Mouse (Mus musculus) T-helper 17 cell (primary cell): ENCODE measurements around the gene Gsg1.

Experiments used
- in situ Hi-C, 2 experiments: fragments of 300-600 bp; cut with MboI, MseI; formaldehyde crosslinking; loops; 1 replicate in 1 of 2; 2 replicates in 1 of 2; pipeline ENCODE4 v1.15.1; 2025; ENCODE audit warnings: high pct_unique_total_duplicates in 2 of 2

Gsg1 gene

DNA sequence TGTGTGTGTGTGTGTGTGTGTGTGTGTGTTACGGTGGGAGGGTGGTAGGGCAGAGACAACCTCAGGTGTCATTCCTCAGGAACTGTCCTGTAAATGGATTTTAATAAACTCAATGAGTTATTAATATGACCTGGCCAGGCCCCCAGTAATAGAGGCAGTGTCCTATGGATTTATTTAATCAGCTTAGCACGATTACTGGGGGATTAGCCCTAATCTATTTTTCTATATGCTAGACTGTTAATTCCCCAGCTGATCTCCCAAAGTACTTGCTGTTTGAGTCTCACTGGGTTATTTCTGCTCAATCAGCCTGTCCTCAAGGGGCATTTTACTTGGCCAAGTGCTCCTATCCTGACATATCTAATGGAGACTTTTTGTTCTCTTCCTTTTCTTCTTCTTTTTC lies 41.5 kb downstream of the Gsg1 start:
- in situ Hi-C loops: no loop called here

DNA sequence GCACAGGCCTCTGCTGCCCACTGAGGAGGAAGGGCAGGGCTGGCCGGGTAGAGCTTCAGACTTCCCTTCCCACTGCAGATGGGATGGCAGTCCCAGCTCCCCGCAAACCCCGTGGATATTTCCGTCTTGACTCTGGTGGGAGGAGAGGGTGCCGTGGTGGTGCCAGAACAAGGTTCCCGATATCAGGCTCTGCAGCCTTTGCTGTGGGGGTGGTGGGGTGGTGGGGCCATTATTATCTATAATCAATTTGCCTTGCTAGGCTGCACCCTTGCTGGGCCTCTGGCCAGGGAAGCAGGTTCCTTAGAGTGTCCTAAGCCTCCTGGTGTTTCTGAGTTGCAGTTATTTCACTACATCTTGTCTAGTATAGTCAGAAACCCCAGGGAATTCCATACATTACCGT lies 43.0 kb downstream of the Gsg1 start:
- in situ Hi-C loops: no loop called here

DNA sequence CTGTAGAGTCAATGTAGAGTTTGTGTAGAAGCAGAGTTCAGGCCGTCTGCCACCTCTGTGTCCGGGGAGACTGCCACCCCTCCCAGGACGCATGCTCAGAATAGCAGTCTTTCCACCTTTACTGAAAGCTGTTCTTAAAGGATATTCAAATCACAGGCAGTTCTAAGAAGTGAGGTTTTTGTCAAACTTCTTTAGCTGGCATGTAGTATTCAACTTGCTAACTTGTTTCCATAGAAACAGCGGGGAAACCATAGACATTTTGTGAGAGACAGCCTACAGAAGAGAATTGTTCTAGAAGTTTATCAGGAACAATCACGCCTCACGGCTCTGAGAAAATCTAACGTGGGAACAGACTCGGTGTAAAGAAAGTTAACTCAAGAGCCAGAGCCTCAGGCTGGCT lies 47.2 kb downstream of the Gsg1 start:
- in situ Hi-C loops: no loop called here

DNA sequence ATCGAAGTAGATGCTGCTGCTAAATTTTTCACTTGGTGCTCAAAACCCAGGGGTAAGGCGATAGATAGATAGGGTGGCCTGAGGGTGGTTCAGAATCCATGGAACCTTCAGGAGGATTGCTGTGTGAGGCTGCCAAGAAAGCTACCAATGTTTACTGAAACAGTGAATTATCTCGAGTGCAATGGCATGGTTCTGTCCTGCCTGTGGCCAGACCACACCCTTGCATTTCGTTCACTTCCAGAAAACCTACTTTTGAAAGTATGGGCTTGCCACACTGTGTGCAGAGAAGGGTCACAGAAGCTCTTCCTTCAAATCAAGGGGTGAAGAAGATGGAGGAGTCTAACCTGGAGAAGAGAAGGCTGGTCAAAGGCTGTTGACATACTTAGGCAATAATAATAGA lies 48.3 kb downstream of the Gsg1 start:
- in situ Hi-C loops: no loop called here

DNA sequence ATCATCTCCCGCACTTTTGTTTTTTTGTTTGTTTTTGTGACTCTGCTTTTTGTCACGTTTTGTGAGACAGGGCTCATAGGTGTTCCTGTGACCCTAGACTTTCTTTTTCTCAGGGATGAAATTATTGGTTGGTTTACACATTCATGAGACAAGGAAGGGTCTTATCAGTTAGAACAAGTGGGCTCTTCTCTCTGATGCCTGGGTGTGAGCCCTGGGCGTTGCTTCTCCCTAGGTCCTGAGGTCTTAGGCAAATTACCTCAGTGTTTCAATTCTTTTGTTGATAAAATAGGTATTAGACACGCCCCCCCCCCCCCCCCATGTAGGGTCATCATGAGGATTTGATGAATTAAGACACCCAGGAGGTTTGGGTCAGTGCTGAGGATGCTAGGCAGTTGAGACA lies 49.3 kb downstream of the Gsg1 start:
- in situ Hi-C loops: no loop called here

DNA sequence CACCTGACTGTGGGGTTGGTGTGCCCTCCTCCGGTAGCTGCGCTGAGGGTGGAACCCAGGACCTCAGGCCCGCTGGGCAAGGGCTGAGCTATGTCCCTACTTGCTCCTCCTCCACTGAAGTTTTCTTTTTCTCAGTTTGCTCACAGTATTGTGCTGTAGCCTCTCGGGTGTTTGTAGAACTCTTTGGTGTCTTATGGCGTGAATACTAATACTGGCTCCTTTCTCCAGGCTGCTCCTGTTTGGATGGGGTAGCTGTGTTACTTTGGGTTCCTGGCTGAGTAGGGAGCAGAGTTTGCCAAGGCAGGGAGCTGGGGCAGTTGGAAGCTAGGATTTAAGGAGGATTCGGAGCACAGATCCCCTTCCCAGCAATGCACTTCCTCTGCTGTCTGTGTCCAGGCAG lies 50.4 kb downstream of the Gsg1 start:
- in situ Hi-C loops: no loop called here

DNA sequence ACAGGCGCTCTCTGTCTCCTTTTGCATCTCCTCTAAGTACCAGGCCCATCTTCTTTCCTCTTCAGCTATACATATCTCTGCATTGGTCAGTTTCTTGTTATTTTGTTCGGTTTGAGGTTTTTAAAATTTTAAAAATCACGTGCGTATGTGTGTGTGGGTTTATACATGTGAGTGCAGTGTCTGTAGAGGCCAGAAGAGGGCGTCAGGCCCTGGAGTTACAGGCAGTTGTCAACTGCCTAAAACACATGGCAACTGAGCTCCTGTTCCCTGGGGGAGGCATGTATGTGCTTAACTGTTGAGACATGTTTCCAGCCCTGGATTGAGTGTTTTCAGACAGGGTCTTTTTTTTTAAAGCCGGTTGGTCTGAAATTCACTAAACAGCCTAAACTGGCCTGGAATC lies 51.5 kb downstream of the Gsg1 start:
- in situ Hi-C loops: no loop called here

DNA sequence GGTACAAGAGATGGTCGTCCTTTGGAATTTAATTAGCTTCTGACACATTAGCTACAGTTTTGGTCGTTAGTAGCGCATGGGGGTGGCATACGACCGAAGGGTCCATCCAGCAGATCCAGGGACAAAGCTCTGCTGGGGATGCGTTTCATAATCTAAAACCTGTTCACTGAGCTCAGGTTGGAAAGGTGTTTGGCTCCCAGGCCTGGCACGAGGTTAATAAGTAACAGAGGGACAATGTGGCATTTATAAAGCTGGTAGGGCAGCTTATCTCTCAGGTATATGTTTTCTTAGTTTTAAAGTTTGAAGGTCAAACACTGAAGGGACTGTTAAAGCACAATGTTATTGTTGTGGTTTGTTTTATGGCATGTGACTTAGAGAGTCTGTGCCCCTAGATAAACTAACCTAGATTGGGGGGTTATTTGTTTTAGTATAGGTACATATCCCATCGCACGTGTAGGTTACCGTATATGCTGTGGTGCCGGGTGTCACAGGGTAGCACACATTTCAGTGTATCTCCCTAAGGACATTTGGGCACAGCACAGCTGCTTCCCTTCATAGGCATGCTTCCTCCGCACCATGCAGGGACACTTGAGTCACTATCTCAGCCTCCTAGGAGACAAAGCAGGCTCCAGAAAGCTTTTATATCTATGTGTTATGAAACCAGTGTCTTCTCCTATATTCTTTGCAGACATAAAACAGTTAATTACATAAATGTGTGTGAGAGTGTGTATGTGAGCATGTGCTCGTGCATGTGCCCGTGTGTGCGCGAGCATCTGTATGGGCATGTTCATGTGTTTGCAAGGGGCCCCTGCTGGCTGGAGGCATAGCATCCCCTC lies 53.8 kb downstream of the Gsg1 start:
- in situ Hi-C loops: no loop called here

DNA sequence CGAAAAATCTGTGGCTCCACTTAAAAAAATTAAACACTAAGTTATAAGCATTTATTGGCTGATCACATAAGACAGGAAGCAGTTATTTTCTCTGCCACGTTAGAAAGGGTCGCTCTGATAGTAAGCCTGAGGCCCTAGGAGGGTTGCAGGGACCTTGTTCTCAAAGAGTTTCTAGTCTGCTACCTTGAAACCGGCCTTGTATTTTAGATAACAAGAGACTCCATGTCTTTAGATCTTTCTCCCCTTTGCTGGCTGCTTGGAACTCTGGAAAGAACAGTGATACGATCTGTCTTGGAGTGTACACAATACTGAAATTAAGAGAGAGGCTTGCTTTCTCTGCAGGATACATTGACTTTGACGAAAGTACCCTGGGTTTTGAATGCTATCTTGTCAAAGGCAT lies 55.4 kb downstream of the Gsg1 start:
- in situ Hi-C loops: no loop called here

DNA sequence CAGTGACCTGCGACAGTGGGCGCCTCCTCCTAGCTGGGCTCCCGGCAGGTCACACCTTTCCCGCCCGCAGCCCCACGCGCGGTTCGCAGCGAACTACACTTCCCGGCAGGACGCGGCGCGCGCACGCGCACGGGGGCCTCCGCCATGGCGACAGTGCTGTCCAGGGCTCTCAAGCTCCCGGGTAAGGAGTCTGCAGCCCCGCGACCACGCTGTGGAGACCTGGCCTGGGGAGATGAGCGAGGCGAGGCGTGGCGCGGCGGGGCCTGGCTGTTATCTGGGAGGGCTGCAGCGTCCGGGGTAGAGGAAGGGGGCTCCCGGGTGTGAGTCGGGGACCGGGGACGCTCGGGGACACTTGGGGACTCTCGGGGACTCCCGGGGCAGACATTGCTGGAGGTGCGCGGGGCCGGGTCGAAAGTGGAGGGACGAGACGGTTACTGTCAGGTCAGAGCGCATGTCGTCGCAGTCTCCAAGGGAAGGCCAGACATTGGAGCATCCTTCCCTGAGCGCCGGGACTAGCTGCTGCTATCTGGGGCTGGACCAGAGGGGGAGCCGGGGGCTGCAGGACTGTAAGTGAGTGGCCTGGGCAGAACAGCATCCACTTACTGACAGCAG lies 56.1 kb downstream of the Gsg1 start, which contains the start of the genes Fam234b and Hebp1:
Gene Fam234b, plus strand, starts transcription at position 57 of the 612 bp plus-strand sequence.
Gene Hebp1, minus strand, starts transcription at position 102 of the 612 bp plus-strand sequence.
- in situ Hi-C loops: no loop called here

DNA sequence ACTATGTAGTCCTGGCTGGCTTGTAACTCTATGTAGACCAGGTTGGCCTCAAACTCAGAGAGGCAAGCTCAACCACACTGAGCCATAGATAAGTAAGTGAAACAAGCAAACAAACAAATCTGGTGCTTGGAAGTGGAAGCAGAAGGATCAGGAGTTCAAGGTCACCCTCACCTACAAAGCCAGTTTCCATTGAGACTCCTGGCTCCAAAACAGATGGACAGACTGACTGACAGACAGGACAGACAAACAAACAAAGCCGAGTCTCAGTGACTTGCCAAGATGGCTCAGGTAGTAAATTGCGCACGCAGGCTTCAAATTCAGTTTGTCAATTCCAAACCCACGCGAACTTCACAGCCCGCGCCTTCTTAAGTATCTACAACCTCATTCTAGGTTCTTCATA lies 56.7 kb downstream of the Gsg1 start:
- in situ Hi-C loops: no loop called here

DNA sequence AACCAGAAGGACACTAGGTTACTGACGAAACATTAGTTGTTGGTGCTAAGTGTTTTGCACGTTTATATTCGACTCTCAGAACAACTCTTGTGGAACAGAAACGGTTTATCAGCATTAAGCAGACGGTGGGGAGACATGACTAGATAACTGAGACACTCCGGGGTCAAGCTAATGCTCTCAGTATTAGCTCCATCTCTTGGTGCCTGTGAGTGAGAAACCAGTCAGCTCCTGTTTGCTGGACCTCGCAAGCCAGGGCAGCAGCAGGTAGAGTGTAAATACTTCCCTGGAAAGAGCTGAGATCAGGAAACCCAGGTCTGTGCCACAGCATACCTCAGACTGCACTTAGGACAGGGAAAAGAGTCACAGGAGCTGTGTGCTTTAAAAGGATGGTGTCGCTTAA lies 57.4 kb downstream of the Gsg1 start:
- in situ Hi-C loops: no loop called here

DNA sequence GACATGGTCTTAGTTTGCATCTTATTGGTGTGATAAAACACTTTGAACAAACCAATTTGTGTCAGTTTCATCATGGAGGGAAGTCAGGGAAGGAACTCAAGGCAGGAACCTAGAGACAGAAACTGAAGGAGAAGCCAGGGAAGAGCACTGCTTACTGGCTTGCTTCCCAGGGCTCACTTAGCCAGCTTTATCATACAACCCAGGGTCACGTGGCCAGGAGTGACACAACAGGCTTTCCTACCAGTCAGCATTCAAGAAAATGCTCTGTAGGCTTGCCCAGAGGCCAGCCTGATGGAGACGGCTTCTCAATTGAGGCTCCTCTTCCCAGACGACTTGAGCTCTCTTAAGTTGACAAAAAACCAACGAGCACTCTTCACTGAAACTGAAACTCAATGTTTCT lies 59.2 kb downstream of the Gsg1 start:
- in situ Hi-C loops: no loop called here

DNA sequence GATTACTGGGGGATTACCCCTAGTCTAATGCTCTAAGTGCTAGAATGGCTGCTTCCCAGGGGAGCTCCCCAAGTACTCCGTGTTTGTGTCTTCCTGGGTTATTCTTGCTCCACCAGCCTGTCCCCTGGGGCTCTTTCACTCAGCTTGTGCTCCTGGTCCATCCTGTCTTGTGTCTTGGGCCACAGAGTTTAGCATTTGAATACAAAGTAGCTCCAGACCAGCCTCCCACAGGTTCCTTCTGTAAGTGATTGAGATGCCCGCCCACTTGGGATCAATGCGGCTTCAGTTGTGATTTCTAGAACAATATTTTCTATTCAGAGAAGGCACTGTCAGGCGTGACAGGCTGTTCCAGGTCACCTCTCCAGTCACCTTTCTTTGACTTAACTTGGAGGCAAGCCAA lies 60.4 kb downstream of the Gsg1 start:
- in situ Hi-C loops: no loop called here

DNA sequence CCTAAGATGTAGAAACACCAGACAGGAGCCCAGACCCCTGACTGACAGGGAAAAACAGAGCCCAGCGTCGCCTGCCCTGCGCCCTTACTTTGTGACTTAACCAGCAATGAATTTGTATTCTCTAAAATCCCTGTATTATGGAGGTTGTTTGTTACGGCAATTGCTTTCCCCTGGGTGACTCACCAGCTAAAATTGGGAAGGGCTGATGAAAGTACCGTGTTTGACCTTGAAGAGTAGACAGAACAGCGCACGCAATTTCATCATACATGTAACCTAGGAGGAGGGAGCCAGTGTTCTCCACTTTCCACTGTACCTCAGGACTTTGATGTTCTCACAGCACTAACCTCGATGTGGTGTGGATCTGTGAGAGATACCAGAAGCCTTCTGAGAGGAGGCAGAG lies 61.2 kb downstream of the Gsg1 start:
- in situ Hi-C loops: no loop called here

DNA sequence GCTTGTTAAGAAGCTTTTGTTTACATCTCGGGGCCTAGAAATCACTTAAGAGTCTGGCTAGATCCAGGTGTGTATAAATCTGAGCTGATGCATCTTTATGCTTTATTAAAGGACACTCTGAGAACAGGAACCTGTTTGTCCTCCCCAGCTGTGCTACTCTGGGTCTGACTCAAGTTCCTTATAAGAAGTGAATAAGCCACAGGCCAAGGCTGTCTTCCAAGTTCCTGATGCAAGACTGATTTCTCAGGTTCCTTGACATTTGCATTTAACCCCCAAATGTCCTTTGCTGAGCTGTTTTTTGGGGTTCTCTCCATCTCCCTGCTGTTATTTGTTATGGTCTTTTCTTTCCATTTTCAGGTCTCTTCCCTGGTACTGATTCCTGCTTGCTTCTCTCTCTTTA lies 62.2 kb downstream of the Gsg1 start:
- in situ Hi-C loops: no loop called here

DNA sequence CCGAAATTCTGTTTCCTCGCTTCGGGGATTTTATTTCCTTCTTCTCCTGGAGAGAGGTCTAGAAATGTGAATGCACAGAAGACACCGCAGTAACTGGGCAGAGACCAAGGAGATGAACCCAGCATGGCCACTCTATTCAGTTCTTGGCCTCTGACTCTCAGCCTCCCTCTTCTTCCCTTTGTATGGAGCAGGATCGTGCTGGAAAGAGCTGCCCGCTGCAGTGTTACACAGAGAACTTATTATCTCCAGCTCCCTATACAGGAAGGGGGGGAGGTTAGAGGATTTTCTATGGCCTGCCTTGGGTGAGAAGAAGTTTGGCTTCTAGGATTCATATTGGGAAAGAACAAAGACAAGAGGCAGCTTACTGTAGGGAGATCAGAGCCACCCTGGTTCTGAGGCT lies 64.0 kb downstream of the Gsg1 start:
- in situ Hi-C loops: no loop called here

DNA sequence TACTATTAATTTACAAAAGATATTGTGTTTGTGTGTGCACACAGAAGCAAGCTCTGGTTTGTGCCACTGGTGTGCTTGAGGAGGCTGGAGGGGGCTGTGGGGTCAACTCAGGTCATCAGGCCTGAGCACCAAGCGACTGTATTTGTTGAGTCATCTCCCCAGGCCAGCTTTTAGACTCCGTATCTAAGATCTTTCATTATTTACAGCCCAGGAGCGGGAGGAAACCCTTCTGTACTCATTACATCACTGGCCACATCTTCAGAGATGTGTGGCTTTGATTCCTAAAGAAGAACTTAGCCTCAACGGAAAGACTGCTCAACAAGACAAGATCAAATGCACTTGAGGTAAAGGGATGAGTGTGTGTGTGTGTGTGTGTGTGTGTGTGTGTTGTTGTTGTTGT lies 65.5 kb downstream of the Gsg1 start:
- in situ Hi-C loops: no loop called here
